Mouse (Mus musculus): Measurements from ENCODE around the gene 5730507C01Rik.

5730507C01Rik gene

DNA sequence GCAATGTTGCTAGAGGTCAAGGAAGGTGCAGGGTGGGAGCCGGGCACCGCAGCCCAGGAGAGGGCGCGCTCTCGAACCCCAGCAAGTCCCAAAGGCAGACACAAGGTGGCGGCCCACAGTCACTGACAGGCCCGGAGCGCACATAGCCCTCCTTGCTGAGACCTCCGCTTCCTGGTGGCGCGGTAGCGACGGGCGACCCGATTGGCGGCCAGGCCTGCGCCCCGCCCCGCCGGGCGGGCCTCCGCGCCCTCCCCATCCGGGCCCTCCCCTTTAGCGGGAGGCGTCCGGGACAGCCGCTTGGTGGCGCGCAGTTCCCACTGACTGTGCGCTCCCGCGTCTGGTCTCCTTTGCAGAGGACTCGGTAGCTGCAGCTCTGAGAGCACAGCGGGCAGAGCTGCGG, at the start of gene 5730507C01Rik:
TSS of gene 5730507C01Rik (plus strand) at position 340 of the 400 bp plus-strand sequence.
- in situ Hi-C loops (cut with MboI, MseI) = no loop called here

GRCm38 (mm10) chr12:18514616-18515015, 306 bp downstream of the 5730507C01Rik start:
- in situ Hi-C loops (cut with MboI, MseI) = loop anchor here (5.0 kb wide), 1 partner anchor 1903 kb away; no protein-coding TSS in a partner anchor

DNA sequence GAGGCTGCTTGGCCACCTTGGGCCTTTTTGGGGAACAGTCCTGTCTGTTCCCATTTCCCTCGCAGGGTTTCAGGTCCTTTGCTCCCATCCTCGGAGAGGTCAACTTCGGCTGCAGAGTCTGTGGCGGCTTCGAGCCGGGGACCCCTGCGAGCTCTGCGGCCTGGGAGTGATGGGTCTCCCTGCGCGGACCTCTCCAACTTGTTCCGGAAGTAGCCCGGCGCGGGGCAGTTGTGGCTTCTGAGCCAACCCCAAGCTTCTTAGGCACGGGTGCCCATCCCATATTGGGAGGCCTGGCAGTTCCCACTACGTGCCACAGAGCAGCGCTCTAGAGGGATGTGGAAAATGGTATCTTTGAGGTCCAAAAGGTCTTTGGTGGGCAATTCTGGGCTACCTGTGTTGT, 767 bp downstream of the 5730507C01Rik start:
- in situ Hi-C loops (cut with MboI, MseI) = loop anchor here (5.0 kb wide), 1 partner anchor 1902 kb away; no protein-coding TSS in a partner anchor

Data from T-helper 1 cell (primary cell).